Mouse (Mus musculus): Measurements from ENCODE around the gene Gsta1.
"Not testable (repeated sequence)": the region's sequence is repeated elsewhere in the genome, so short reads cannot be mapped to it uniquely, and the experiment has no call there.

Gene Gsta1

GRCm38 (mm10) chr9:78233121-78233695 lies 2.8 kb downstream of the Gsta1 start:
- not testable (repeated sequence) for DNase-seq (ENCODE audit: low spot score in 2 of 2)

- DNase-seq (ENCODE audit: low spot score in 2 of 2) = not testable (repeated sequence)
Measured at GRCm38 (mm10) chr9:78255683-78256470, 25.4 kb downstream of the Gsta1 start.

GRCm38 (mm10) chr9:78256914-78257313 lies 26.5 kb downstream of the Gsta1 start, which contains the start of gene Gm3776:
Gene Gm3776, plus strand, starts transcription at chr9:78257129.
- not testable (repeated sequence) for DNase-seq (ENCODE audit: low spot score in 2 of 2)

GRCm38 (mm10) chr9:78259688-78260087 lies 29.2 kb downstream of the Gsta1 start:
- DNase-seq (ENCODE audit: low spot score in 2 of 2) = peak; percentile 20 to 56

GRCm38 (mm10) chr9:78270945-78271344 lies 40.5 kb downstream of the Gsta1 start:
- not testable (repeated sequence) for DNase-seq (ENCODE audit: low spot score in 2 of 2)

- DNase-seq (ENCODE audit: low spot score in 2 of 2) = not testable (repeated sequence)
Measured at GRCm38 (mm10) chr9:78282002-78282711, 51.7 kb downstream of the Gsta1 start.

GRCm38 (mm10) chr9:78289063-78289462 lies 58.6 kb downstream of the Gsta1 start:
- not testable (repeated sequence) for DNase-seq (ENCODE audit: low spot score in 2 of 2)

- not testable (repeated sequence) for DNase-seq (ENCODE audit: low spot score in 2 of 2)
Measured at GRCm38 (mm10) chr9:78289723-78290122, 59.3 kb downstream of the Gsta1 start, which contains the start of gene Gm10639. Gene Gm10639, plus strand, starts transcription at chr9:78289923.

Data from spleen, postnatal 10 days (tissue).